Mouse (Mus musculus) CH12.LX (cell line): ENCODE data around the gene 6430531B16Rik. TPM values are rescaled to one million over a fixed set of nuclear protein-coding genes. Genes with fewer than 3 reads are reported as not detected.

Experiments used
- DNase-seq: peaks from one replicate; pipeline ENCODE4 v3.0.0-alpha.2; 2013; ENCODE audit errors: extremely low read depth
- H3K27ac ChIP-seq: 2 replicates; pipeline ENCODE4 v1.5.1; 2012; ENCODE audit warnings: low read depth, mild to moderate bottlenecking, control low read depth, moderate library complexity; ENCODE audit not compliant: insufficient read depth
- H3K27me3 ChIP-seq: replicated peaks from 2 replicates; pipeline ENCODE3; 2012; ENCODE audit warnings: inconsistent platforms
- H3K36me3 ChIP-seq, 2 experiments: replicated peaks in 1 of 2; 2 replicates each; pipeline versions ENCODE3 to v1.6.1; 2012; ENCODE audit warnings: inconsistent platforms in 1 of 2, low read length in 1 of 2, mild to moderate bottlenecking in 1 of 2, mixed read lengths in 1 of 2, moderate library complexity in 1 of 2; ENCODE audit not compliant: control insufficient read depth in 1 of 2, insufficient read depth in 1 of 2
- H3K4me1 ChIP-seq, 2 experiments: 2 replicates each; pipeline ENCODE4 v1.6.1; 2012; ENCODE audit warnings: inconsistent platforms in 1 of 2, moderate library complexity in 1 of 2; ENCODE audit not compliant: insufficient read depth in 2 of 2, control insufficient read depth in 1 of 2
- H3K4me2 ChIP-seq: 2 replicates; pipeline ENCODE4 v1.6.1; 2012; ENCODE audit warnings: low read depth, mild to moderate bottlenecking, control low read depth; ENCODE audit not compliant: poor library complexity, insufficient read depth, severe bottlenecking
- H3K4me3 ChIP-seq, 3 experiments: fragments of 150-350 bp in 1 of 3; sonication (generic) in 1 of 3; replicated peaks in 1 of 3; 2 replicates each; pipeline versions ENCODE3 to v1.5.1; 2011 to 2012; ENCODE audit warnings: low read depth in 2 of 3, low read length in 2 of 3, mild to moderate bottlenecking in 2 of 3, moderate library complexity in 2 of 3, control low read depth in 1 of 3, improper control_type of control experiment in 1 of 3, inconsistent platforms in 1 of 3, mixed read lengths in 1 of 3; ENCODE audit not compliant: poor library complexity in 1 of 3
- H3K79me2 ChIP-seq: replicated peaks from 2 replicates; pipeline ENCODE4 v1.6.1; 2012; ENCODE audit warnings: mild to moderate bottlenecking, moderate library complexity; ENCODE audit not compliant: control insufficient read depth, poor library complexity, insufficient read depth, severe bottlenecking; ENCODE audit errors: extremely low read depth
- H3K9ac ChIP-seq: 2 replicates; pipeline ENCODE4 v1.6.1; 2012; ENCODE audit warnings: low read depth, mild to moderate bottlenecking, control low read depth, moderate library complexity; ENCODE audit not compliant: insufficient read depth
- H3K9me3 ChIP-seq: replicated peaks from 2 replicates; pipeline ENCODE3; 2012; ENCODE audit warnings: low read length, inconsistent platforms, mixed read lengths
- CHD2 ChIP-seq: IDR thresholded peaks from 2 replicates; pipeline ENCODE4 v1.6.1; 2011; ENCODE audit warnings: low read length, improper control_type of control experiment
- ETS1 ChIP-seq: conservative IDR thresholded peaks from 2 replicates; pipeline ENCODE4 v1.6.1; 2012; ENCODE audit warnings: low read depth, mild to moderate bottlenecking, inconsistent platforms, low read length, improper control_type of control experiment, moderate library complexity
- GABPA ChIP-seq: IDR thresholded peaks from 2 replicates; pipeline ENCODE4 v1.6.1; 2012; ENCODE audit warnings: low read depth, low read length, improper control_type of control experiment, inconsistent platforms; ENCODE audit not compliant: insufficient replicate concordance
- KAT2A ChIP-seq: IDR thresholded peaks from 2 replicates; pipeline ENCODE4 v1.6.1; 2012; ENCODE audit warnings: low read length, improper control_type of control experiment, inconsistent platforms; ENCODE audit not compliant: insufficient replicate concordance
- MAFK ChIP-seq: IDR thresholded peaks from 2 replicates; pipeline ENCODE4 v1.6.1; 2011; ENCODE audit warnings: low read length, improper control_type of control experiment; ENCODE audit not compliant: insufficient replicate concordance
- MAZ ChIP-seq: IDR thresholded peaks from 2 replicates; pipeline ENCODE4 v1.6.1; 2012; ENCODE audit warnings: low read depth, mild to moderate bottlenecking, inconsistent platforms, low read length, improper control_type of control experiment, moderate library complexity
- MXI1 ChIP-seq: IDR thresholded peaks from 2 replicates; pipeline ENCODE4 v1.6.1; 2011; ENCODE audit warnings: mild to moderate bottlenecking, low read depth, low read length, improper control_type of control experiment
- MYC ChIP-seq: IDR thresholded peaks from 2 replicates; pipeline ENCODE4 v1.6.1; 2011; ENCODE audit warnings: low read depth, mild to moderate bottlenecking, improper control_type of control experiment, low read length
- NELFE ChIP-seq: IDR thresholded peaks from 2 replicates; pipeline ENCODE4 v1.6.1; 2011; ENCODE audit warnings: low read depth, low read length, improper control_type of control experiment
- NRF1 ChIP-seq: IDR thresholded peaks from 2 replicates; pipeline ENCODE4 v1.6.1; 2014; ENCODE audit warnings: low read depth, mild to moderate bottlenecking, inconsistent platforms, low read length, improper control_type of control experiment, moderate library complexity
- POLR2A ChIP-seq: IDR thresholded peaks from 2 replicates; pipeline ENCODE4 v1.6.1; 2011; ENCODE audit warnings: low read depth, mild to moderate bottlenecking, improper control_type of control experiment, low read length
- RCOR1 ChIP-seq: conservative IDR thresholded peaks from 2 replicates; pipeline ENCODE4 v1.6.1; 2012; ENCODE audit warnings: low read depth, mild to moderate bottlenecking, inconsistent platforms, low read length, improper control_type of control experiment
- SIN3A ChIP-seq: IDR thresholded peaks from 2 replicates; pipeline ENCODE4 v1.6.1; 2012; ENCODE audit warnings: low read length, improper control_type of control experiment, inconsistent platforms
- USF2 ChIP-seq: conservative IDR thresholded peaks from 2 replicates; pipeline ENCODE4 v1.6.1; 2011; ENCODE audit warnings: low read depth, low read length, improper control_type of control experiment
- ZC3H11A ChIP-seq: IDR thresholded peaks from 2 replicates; pipeline ENCODE4 v1.6.1; 2012; ENCODE audit warnings: low read depth, mild to moderate bottlenecking, inconsistent platforms, low read length, improper control_type of control experiment
- ZMIZ1 ChIP-seq: IDR thresholded peaks from 2 replicates; pipeline ENCODE4 v1.6.1; 2012; ENCODE audit warnings: low read depth, mild to moderate bottlenecking, inconsistent platforms, low read length, improper control_type of control experiment
- ZNF384 ChIP-seq: IDR thresholded peaks from 2 replicates; pipeline ENCODE4 v1.6.1; 2012; ENCODE audit warnings: low read depth, low read length, improper control_type of control experiment, inconsistent platforms
- dilution Hi-C: fragments of 300-500 bp; cut with MboI; formaldehyde crosslinking; loops from 2 replicates; pipeline ENCODE4 v1.14.3; 2020; ENCODE audit warnings: low sequenced_read_pairs; ENCODE audit not compliant: extremely low pct_unique_long_range_greater_than_20kb, extremely low pct_ligation_motif_present
- in situ Hi-C: fragments of 300-500 bp; cut with MboI; formaldehyde crosslinking; loops from 3 replicates; pipeline ENCODE4 v1.14.3; 2019; ENCODE audit warnings: low sequenced_read_pairs, low pct_ligation_motif_present, low pct_unique_long_range_greater_than_20kb, mixed read lengths
- polyA plus RNA-seq: library from polyadenylated mRNA; unstranded; fragments of >175 nt; gene quantifications from 2 replicates; pipeline ENCODE4 v1.2.1, GENCODE M21; 2012; ENCODE audit warnings: low read depth; ENCODE audit not compliant: insufficient read length
- total RNA-seq, 2 experiments: library from RNA; depleted of rRNA; stranded (reverse); fragments of 300-350 nt in 1 of 2; fragments of >200 nt in 1 of 2; gene quantifications; 2 replicates each; pipeline ENCODE4 v1.2.3; 2012 to 2014

Gene 6430531B16Rik
- total and polyA plus RNA-seq, 3 experiments, result 0.13 to 0.21 TPM; not detected in 1

- in situ Hi-C loops (no loop called here), dilution Hi-C loops (no loop called here)
- no peaks in the 10 kb centered on the region for H3K79me2 ChIP-seq
- no peak overlapping the region for H3K27ac ChIP-seq
- H3K9ac ChIP-seq, result no peak overlapping the region
- H3K9me3 ChIP-seq, result peaks cover 17% of the 10 kb centered on the region
- H3K36me3 ChIP-seq, result peaks cover 0 to 28% of the 10 kb centered on the region in 2 experiments
- TF ChIP-seq ETS1 (no peak), CHD2 (no peak), POLR2A (no peak), RCOR1 (no peak), KAT2A (no peak)
- H3K4me1 ChIP-seq, result peaks cover 5 to 52% of the 10 kb centered on the region in 2 experiments
- no peaks in the 10 kb centered on the region for H3K27me3 ChIP-seq
- no peak overlapping the region for H3K4me2 ChIP-seq
- DNase-seq, result no peak
- no peak overlapping the region for H3K4me3 ChIP-seq
Measured at GRCm38 (mm10) chr7:139944291-139945240, 34.0 kb downstream of the 6430531B16Rik start.

GRCm38 (mm10) chr7:139943674-139944281, 34.8 kb downstream of the 6430531B16Rik start, which contains the start of gene Utf1:
TSS of gene Utf1 (plus strand) at chr7:139943789.
- TF ChIP-seq RCOR1, result no peak
- TF ChIP-seq SIN3A, result no peak
- no peak for TF ChIP-seq GABPA
- no peak for TF ChIP-seq ZMIZ1
- TF ChIP-seq NRF1, result no peak
- TF ChIP-seq ZNF384, result no peak
- no peak for TF ChIP-seq MAFK
- no peak for TF ChIP-seq MAZ
- no peak for TF ChIP-seq ZC3H11A
- no peak for TF ChIP-seq POLR2A
- TF ChIP-seq MXI1, result no peak
- no peak for TF ChIP-seq NELFE
- TF ChIP-seq KAT2A, result no peak
- no peak for TF ChIP-seq USF2
- no peak for TF ChIP-seq MYC
- no peak for TF ChIP-seq ETS1
- Histone ChIP-seq H3K9me3 (peaks cover 17% of the 10 kb centered on the region), H3K27me3 (no peaks in the 10 kb centered on the region), H3K36me3 (peaks cover 0 to 30% of the 10 kb centered on the region in 2 experiments), H3K4me1 (peaks cover 5 to 51% of the 10 kb centered on the region in 2 experiments), H3K27ac (no peak within 1 kb of the TSS), H3K4me2 (no peak within 1 kb of the TSS), H3K4me3 (no peak within 1 kb of the TSS), H3K79me2 (no peaks in the 10 kb centered on the region), H3K9ac (no peak within 1 kb of the TSS)
- in situ Hi-C loops (no loop called here), dilution Hi-C loops (no loop called here)
- DNase-seq, result no peak
